Mouse (Mus musculus) adrenal gland, adult (tissue): ENCODE results near the gene Slc38a6.
A peak's percentile ranks its signal among the peaks of the same experiment; 100 is the strongest.

Experiments used
- DNase-seq, 2 experiments: peaks; one replicate each; pipeline ENCODE4 v3.0.0; 2022 to 2023; ENCODE audit warnings: low spot score in 1 of 2; ENCODE audit not compliant: inconsistent age in 2 of 2

Slc38a6 gene

GRCm38 (mm10) chr12:73286287-73287092 is at the start of gene Slc38a6, which contains the start of gene Trmt5:
Slc38a6 (plus strand) TSS chr12:73286779.
Trmt5 (minus strand) TSS chr12:73286710.
- DNase-seq, result peak; percentile 95 to 98

- no peak for DNase-seq
Measured at GRCm38 (mm10) chr12:73241960-73242359, 44.6 kb upstream of the Slc38a6 start.

- DNase-seq, result no peak
Measured at GRCm38 (mm10) chr12:73245687-73246086, 40.9 kb upstream of the Slc38a6 start.

- no peak for DNase-seq
Measured at GRCm38 (mm10) chr12:73255006-73255405, 31.6 kb upstream of the Slc38a6 start.

- no peak for DNase-seq
Measured at GRCm38 (mm10) chr12:73259269-73259668, 27.3 kb upstream of the Slc38a6 start.

GRCm38 (mm10) chr12:73260339-73260738 is 26.2 kb upstream of the Slc38a6 start:
- DNase-seq, result no peak

GRCm38 (mm10) chr12:73265381-73265978 is 21.1 kb upstream of the Slc38a6 start:
- DNase-seq, result peak in 1 of 2 experiments; percentile 14

- no peak for DNase-seq
Measured at GRCm38 (mm10) chr12:73266597-73266996, 20.0 kb upstream of the Slc38a6 start.

- no peak for DNase-seq
Measured at GRCm38 (mm10) chr12:73268497-73268896, 18.1 kb upstream of the Slc38a6 start.

GRCm38 (mm10) chr12:73269531-73269930 is 17.0 kb upstream of the Slc38a6 start:
- DNase-seq, result no peak

- DNase-seq, result no peak
Measured at GRCm38 (mm10) chr12:73269933-73270332, 16.6 kb upstream of the Slc38a6 start.

- no peak for DNase-seq
Measured at GRCm38 (mm10) chr12:73274921-73275320, 11.7 kb upstream of the Slc38a6 start.

- peak; percentile 20 to 54 for DNase-seq
Measured at GRCm38 (mm10) chr12:73287609-73288008, 1.0 kb downstream of the Slc38a6 start.

GRCm38 (mm10) chr12:73288626-73289025 is 2.0 kb downstream of the Slc38a6 start:
- no peak for DNase-seq

GRCm38 (mm10) chr12:73294884-73295283 is 8.3 kb downstream of the Slc38a6 start:
- no peak for DNase-seq

- no peak for DNase-seq
Measured at GRCm38 (mm10) chr12:73295505-73296140, 9.0 kb downstream of the Slc38a6 start.

- DNase-seq, result no peak
Measured at GRCm38 (mm10) chr12:73298621-73299020, 12.0 kb downstream of the Slc38a6 start.

- DNase-seq, result no peak
Measured at GRCm38 (mm10) chr12:73300531-73300930, 14.0 kb downstream of the Slc38a6 start.

- DNase-seq, result peak; percentile 34 to 75
Measured at GRCm38 (mm10) chr12:73304636-73305035, 18.1 kb downstream of the Slc38a6 start.

- DNase-seq, result no peak
Measured at GRCm38 (mm10) chr12:73307750-73308149, 21.2 kb downstream of the Slc38a6 start.

- DNase-seq, result no peak
Measured at GRCm38 (mm10) chr12:73308711-73309110, 22.1 kb downstream of the Slc38a6 start.
